Mouse (Mus musculus) myocyte (in vitro differentiated cells): ENCODE measurements at regions not wholly inside any gene's neighbourhood (a gene's known extent, or its start where the extent isn't known, plus 50 kb on each side); places are given as distances from the start of the nearest gene placed in this dataset.

Experiments used
- CEBPB ChIP-seq: IDR thresholded peaks from 2 replicates; pipeline ENCODE4 v1.6.1; 2011; ENCODE audit warnings: mild to moderate bottlenecking, moderate library complexity; ENCODE audit not compliant: poor library complexity, insufficient read depth, severe bottlenecking
- E2F4 ChIP-seq: IDR thresholded peaks from one replicate; pipeline ENCODE4 v1.6.1; 2011; ENCODE audit warnings: mild to moderate bottlenecking, control low read depth, moderate library complexity; ENCODE audit not compliant: insufficient read depth
- MAX ChIP-seq: IDR thresholded peaks from one replicate; pipeline ENCODE4 v1.6.1; 2011; ENCODE audit warnings: low read depth, mild to moderate bottlenecking, control low read depth
- MYOD1 ChIP-seq, 3 experiments: IDR thresholded peaks; one replicate each; pipeline ENCODE4 v1.6.1; 2011; ENCODE audit warnings: control low read depth in 2 of 3, low read depth in 2 of 3, mild to moderate bottlenecking in 2 of 3, moderate library complexity in 1 of 3; ENCODE audit not compliant: insufficient read length in 2 of 3, control insufficient read depth in 1 of 3
- MYOG ChIP-seq, 3 experiments: IDR thresholded peaks; one replicate each; pipeline ENCODE4 v1.6.1; 2011; ENCODE audit warnings: control low read depth in 2 of 3, low read depth in 2 of 3, mild to moderate bottlenecking in 2 of 3; ENCODE audit not compliant: insufficient read length in 2 of 3, control insufficient read depth in 1 of 3, insufficient read depth in 1 of 3
- POLR2A ChIP-seq: IDR thresholded peaks from one replicate; pipeline ENCODE4 v1.6.1; 2011; ENCODE audit warnings: low read depth, mild to moderate bottlenecking, control low read depth, moderate library complexity; ENCODE audit not compliant: insufficient read length
- POLR2AphosphoS2 ChIP-seq: IDR thresholded peaks from one replicate; pipeline ENCODE4 v1.6.1; 2011; ENCODE audit warnings: low read depth, control low read depth; ENCODE audit not compliant: insufficient read length
- REST ChIP-seq: IDR thresholded peaks from one replicate; pipeline ENCODE4 v1.6.1; 2011; ENCODE audit warnings: mild to moderate bottlenecking, control low read depth, moderate library complexity; ENCODE audit not compliant: insufficient read depth, insufficient read length
- SRF ChIP-seq: IDR thresholded peaks from one replicate; pipeline ENCODE4 v1.6.1; 2011; ENCODE audit warnings: low read depth; ENCODE audit not compliant: control insufficient read depth, insufficient read length
- TCF12 ChIP-seq: IDR thresholded peaks from one replicate; pipeline ENCODE4 v1.6.1; 2011; ENCODE audit warnings: mild to moderate bottlenecking, control low read depth; ENCODE audit not compliant: poor library complexity, insufficient read depth, severe bottlenecking
- USF1 ChIP-seq: IDR thresholded peaks from one replicate; pipeline ENCODE4 v1.6.1; 2011; ENCODE audit warnings: low read depth, mild to moderate bottlenecking, control low read depth, moderate library complexity

DNA sequence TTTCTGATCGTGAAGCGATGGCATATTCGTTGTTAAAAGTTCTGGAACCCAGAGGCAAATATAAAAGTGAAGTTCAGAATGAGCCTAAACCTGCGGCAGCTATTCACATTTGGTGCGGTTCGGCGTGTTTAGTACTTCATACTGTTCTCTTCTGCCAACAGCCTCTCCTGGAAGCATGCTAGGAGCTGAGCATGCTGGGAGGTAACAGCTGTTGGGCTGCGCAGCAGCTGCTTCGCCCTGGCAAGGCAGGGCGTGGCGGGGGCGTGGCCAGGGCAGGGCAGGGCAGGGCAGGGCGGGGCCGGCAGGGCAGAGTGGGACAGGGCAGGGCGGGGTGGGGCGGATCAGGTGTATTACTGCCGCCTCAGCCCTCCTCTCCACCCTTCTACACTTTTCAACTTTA, 107.2 kb upstream of the Mdm1 start:
- TF ChIP-seq MYOG (IDR thresholded peaks at IDR 0.05; ENCODE audit: control insufficient read depth in 1 of 3, insufficient read depth in 1 of 3, insufficient read length in 2 of 3, low read depth in 2 of 3), result peak in 2 of 3 experiments; percentile 25 to 62
- no peak for TF ChIP-seq POLR2A
- TF ChIP-seq MAX, result no peak
- no peak for TF ChIP-seq E2F4
- TF ChIP-seq POLR2AphosphoS2, result no peak
- TF ChIP-seq USF1, result no peak
- no peak for TF ChIP-seq REST
- peak in 1 of 3 experiments; percentile 68 for TF ChIP-seq MYOD1 (IDR thresholded peaks at IDR 0.05; ENCODE audit: control insufficient read depth in 1 of 3, insufficient read length in 2 of 3, low read depth in 2 of 3)
- no peak for TF ChIP-seq TCF12
- no peak for TF ChIP-seq SRF
- no peak for TF ChIP-seq CEBPB
